Mouse (Mus musculus) liver, adult 2 months (tissue): ENCODE measurements around the gene Gnai2. TPM values are rescaled to one million over a fixed set of nuclear protein-coding genes. Genes with fewer than 3 reads are reported as not detected.

Experiments
- DNase-seq: peaks from one replicate; pipeline ENCODE4 v3.0.0-alpha.2; 2011; ENCODE audit warnings: low read depth, low spot score; ENCODE audit errors: extremely low read depth
- H3K27ac ChIP-seq: fragments of 200-500 bp; replicated peaks from 2 replicates; pipeline ENCODE4 v1.5.1; 2012; ENCODE audit warnings: low read depth, mild to moderate bottlenecking, control low read depth, inconsistent platforms, low read length; ENCODE audit not compliant: insufficient read depth
- H3K27me3 ChIP-seq: fragments of 200-500 bp; 2 replicates; pipeline ENCODE4 v1.6.1; 2012; ENCODE audit warnings: mild to moderate bottlenecking, moderate library complexity, low read length, inconsistent platforms; ENCODE audit not compliant: control insufficient read depth, insufficient read depth
- H3K36me3 ChIP-seq: fragments of 200-500 bp; 2 replicates; pipeline ENCODE4 v1.6.1; 2012; ENCODE audit warnings: low read length, inconsistent platforms; ENCODE audit not compliant: control insufficient read depth, insufficient read depth
- H3K4me1 ChIP-seq: fragments of 200-500 bp; 2 replicates; pipeline ENCODE4 v1.6.1; 2011; ENCODE audit warnings: low read length; ENCODE audit not compliant: control insufficient read depth, insufficient read depth
- H3K4me3 ChIP-seq: fragments of 200-500 bp; 2 replicates; pipeline ENCODE4 v1.5.1; 2011; ENCODE audit warnings: low read depth, mild to moderate bottlenecking, control low read depth, low read length, moderate library complexity; ENCODE audit not compliant: insufficient read depth
- H3K79me2 ChIP-seq: fragments of 200-500 bp; 2 replicates; pipeline ENCODE4 v1.6.1; 2012; ENCODE audit warnings: inconsistent platforms, mild to moderate bottlenecking, low read length, moderate library complexity; ENCODE audit not compliant: control insufficient read depth, insufficient read depth
- H3K9ac ChIP-seq: fragments of 200-500 bp; 2 replicates; pipeline ENCODE4 v1.6.1; 2012; ENCODE audit warnings: low read depth, mild to moderate bottlenecking, control low read depth, inconsistent platforms, low read length
- CTCF ChIP-seq: fragments of 200-500 bp; IDR thresholded peaks from 2 replicates; pipeline ENCODE4 v1.5.1; 2011; ENCODE audit warnings: low read depth, low read length, control low read depth
- POLR2A ChIP-seq: fragments of 200-500 bp; IDR thresholded peaks from 2 replicates; pipeline ENCODE4 v1.6.1; 2011; ENCODE audit warnings: low read length, control low read depth; ENCODE audit not compliant: insufficient read depth; ENCODE audit errors: extremely low read depth
- WGBS: fragments of 180-500 bp; shearing (Covaris S2); methylation state at CpG from one replicate; pipeline ENCODE4 v1.1.7; 2018; 5-methylcytosine and 5-hydroxymethylcytosine counted together
- polyA plus RNA-seq: library from polyadenylated mRNA; depleted of rRNA; stranded (reverse); fragments of >200 nt; gene quantifications from 2 replicates; pipeline ENCODE4 v1.2.3, GENCODE M21; 2012
- total RNA-seq: library from RNA; depleted of rRNA; stranded (reverse); fragments of >200 nt; gene quantifications from 2 replicates; pipeline ENCODE4 v1.2.3, GENCODE M21; 2014

The Gnai2 gene
- total and polyA plus RNA-seq, 2 experiments = 31.6 to 122 TPM

DNA sequence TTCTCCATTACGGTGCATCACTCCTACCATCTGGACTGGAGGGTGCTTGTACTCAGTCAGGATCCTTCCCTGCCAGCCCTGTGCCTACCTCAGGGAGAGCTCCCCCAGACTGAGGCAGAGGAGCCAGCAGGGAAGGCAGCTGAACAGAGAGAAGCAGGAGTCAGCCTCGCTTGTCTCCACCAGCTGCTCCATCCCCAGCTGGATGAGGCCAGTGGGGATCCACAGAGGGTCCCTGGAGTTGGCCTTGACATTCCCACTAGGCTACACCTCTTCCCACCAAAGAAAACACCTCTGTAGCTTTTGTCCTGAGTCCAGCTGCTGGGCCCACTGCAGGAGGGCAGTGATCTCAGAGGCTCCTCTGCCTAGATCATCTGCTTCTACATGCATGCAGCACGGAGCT lies 10.2 kb downstream of the Gnai2 start:
- peaks cover 13% of the 10 kb centered on the region for H3K4me1 ChIP-seq

DNA sequence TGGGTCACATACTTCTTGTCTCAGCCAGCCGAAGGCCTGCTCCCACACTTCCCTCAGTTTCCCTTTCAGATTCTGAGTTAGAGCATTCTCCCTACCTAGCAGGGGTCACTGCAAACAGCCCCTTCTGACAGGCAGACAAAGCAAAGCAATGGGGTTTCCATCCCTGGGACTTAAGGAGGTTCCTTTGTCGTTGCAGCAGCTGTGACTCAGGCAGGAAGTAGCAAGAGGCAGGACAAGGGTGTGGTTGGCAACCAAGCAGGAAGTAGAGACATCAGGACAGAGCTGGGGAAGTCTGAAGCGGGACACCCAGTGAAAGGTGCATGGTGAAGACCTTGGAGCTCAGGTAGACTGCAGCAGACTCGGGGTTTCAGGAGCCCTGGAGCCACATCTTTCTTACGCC lies 10.6 kb downstream of the Gnai2 start:
- H3K27me3 ChIP-seq = no peaks in the 10 kb centered on the region
- 0 out of 2 replicates have a peak overlapping the region, but pooled peaks have one; percentile 9 for H3K9ac ChIP-seq
- H3K36me3 ChIP-seq = no peaks in the 10 kb centered on the region
- no peak overlapping the region for H3K4me3 ChIP-seq
- DNase-seq = no peak
- TF ChIP-seq POLR2A (no peak), CTCF (no peak)
- H3K4me1 ChIP-seq = peaks cover 16% of the 10 kb centered on the region
- WGBS = 75% methylated on average over 5 of the region's 5 CpGs
- H3K79me2 ChIP-seq = peaks cover 49% of the 10 kb centered on the region
- peak overlapping the region; percentile 44 for H3K27ac ChIP-seq

More for the DNA sequence above, 10.2 kb downstream of the Gnai2 start:
- DNase-seq = no peak
- H3K79me2 ChIP-seq = peaks cover 53% of the 10 kb centered on the region
- no peaks in the 10 kb centered on the region for H3K36me3 ChIP-seq
- peak overlapping the region; percentile 10; the same call in 1 of the 2 replicates for H3K9ac ChIP-seq
- WGBS = 76% methylated on average over 3 of the region's 3 CpGs
- H3K27me3 ChIP-seq = no peaks in the 10 kb centered on the region
- no peak for TF ChIP-seq POLR2A
- TF ChIP-seq CTCF = no peak
- peak overlapping the region; percentile 40 for H3K27ac ChIP-seq
- H3K4me3 ChIP-seq = no peak overlapping the region

DNA sequence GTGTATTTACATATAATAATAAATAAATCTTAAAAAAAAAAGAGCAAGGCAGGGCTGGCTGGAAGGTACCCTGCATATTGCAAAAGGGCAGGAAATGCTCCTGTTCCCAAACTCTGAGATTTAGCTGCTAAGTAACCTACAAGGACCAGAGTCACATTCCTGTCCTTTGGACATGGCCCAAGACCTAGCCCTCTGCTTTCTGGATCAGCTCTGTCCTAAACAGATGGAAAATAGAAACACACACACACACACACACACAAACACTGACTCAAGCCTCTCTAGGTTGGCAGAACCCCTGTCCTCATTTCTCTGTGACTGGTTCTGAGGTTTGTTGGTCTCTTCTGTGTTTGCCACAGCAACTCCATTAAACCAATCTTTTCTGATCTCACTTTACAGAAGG lies 14.2 kb downstream of the Gnai2 start:
- Histone ChIP-seq H3K27ac (no peak overlapping the region), H3K36me3 (no peaks in the 10 kb centered on the region; the same call in 1 of the 2 replicates), H3K9ac (no peak overlapping the region), H3K4me1 (peaks cover 24% of the 10 kb centered on the region), H3K79me2 (peaks cover 24% of the 10 kb centered on the region), H3K4me3 (no peak overlapping the region), H3K27me3 (no peaks in the 10 kb centered on the region)
- DNase-seq = no peak
- TF ChIP-seq CTCF = no peak
- TF ChIP-seq POLR2A = no peak

DNA sequence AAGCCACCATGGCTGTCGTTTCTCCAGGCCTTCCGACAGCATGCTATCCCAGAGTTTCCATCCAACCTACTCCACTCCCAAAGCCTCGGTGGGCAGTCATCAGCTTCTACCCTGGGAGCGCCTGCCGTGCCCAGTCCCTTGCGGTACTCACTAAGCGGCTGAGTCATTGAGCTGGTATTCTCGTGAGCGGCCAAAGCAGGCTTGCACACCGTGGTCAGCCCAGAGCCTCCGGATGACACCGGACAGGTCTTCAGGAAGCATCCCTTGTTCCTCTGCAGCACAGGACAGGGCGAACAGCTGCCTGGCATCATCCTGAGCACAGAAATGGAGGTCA lies 15.7 kb downstream of the Gnai2 start:
- no peak for DNase-seq
- H3K27ac ChIP-seq = peak overlapping the region; percentile 55
- H3K27me3 ChIP-seq = no peaks in the 10 kb centered on the region
- H3K4me3 ChIP-seq = no peak overlapping the region
- 56% methylated on average over 13 of the region's 13 CpGs for WGBS
- no peak for TF ChIP-seq CTCF
- no peak for TF ChIP-seq POLR2A
- no peak overlapping the region for H3K9ac ChIP-seq
- peaks cover 21% of the 10 kb centered on the region for H3K4me1 ChIP-seq
- H3K36me3 ChIP-seq = no peaks in the 10 kb centered on the region; the same call in 1 of the 2 replicates
- peaks cover 11% of the 10 kb centered on the region; the same call in 1 of the 2 replicates for H3K79me2 ChIP-seq

DNA sequence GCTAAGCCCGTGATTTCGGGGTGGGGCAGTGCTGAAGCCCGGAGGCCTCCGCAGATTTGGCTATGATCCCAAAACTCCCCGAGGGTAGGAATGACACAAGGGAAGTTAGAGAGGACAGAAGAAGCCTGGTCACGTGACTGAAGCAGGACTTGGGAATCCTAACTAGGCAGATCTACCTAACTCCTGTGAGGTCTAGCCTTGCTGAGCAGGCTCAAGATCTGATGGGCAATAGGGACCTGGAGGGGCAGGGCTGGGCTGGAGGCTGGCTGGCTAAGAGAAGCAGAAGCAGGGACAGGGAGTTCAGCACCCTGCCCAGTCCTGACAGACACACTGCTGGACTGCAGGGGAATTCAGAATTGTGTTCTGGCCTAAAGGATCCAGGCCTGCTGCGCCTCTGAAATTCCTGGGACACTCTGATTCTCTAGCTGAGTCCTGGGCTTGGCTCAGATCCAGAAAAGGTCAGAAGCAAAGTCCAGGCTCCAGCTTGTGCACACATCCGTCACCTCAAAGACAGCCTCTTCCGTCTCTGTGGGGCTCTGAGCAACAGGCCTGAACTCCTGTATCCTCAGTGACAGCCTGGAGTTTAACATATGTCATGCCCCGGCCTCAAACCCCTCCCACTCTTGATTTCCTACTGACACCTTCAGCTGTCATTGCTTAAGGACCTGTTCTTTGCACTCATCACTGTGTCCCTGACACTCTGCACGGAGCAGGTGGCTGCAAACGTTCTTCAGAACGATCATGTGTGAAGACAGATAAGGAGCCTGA lies 16.2 kb downstream of the Gnai2 start:
- Histone ChIP-seq H3K9ac (peak overlapping the region; percentile 56), H3K4me1 (peaks cover 17% of the 10 kb centered on the region), H3K79me2 (peaks cover 7% of the 10 kb centered on the region; the same call in 1 of the 2 replicates), H3K27ac (peak overlapping the region; percentile 83), H3K27me3 (no peaks in the 10 kb centered on the region), H3K4me3 (no peak overlapping the region), H3K36me3 (no peaks in the 10 kb centered on the region; the same call in 1 of the 2 replicates)
- 10% methylated on average over 13 of the region's 13 CpGs for WGBS
- DNase-seq = peak; percentile 86
- TF ChIP-seq POLR2A (no peak), CTCF (no peak)

DNA sequence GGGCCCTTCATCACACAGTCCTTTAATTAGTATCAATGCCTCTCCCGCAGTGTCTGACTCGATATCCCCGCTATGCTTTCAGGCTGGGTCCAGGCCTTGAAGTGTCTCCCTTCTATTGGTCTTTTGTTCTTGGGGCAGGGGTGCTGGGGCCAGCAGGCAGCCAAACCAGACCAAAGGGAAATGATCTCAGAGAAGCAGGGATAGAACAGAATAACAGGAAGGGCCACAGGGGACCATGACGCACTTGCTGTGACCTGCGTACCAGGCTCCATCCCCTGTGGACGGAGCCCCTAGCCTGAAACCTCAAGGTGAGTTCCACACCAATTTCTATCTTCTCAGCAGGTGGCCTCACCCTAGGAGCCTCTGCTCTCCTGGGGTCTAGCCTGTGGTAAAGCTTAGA lies 17.1 kb downstream of the Gnai2 start:
- no peak for TF ChIP-seq POLR2A
- TF ChIP-seq CTCF = no peak
- Histone ChIP-seq H3K79me2 (no peaks in the 10 kb centered on the region), H3K4me3 (no peak overlapping the region), H3K9ac (no peak overlapping the region), H3K4me1 (peaks cover 17% of the 10 kb centered on the region), H3K36me3 (no peaks in the 10 kb centered on the region; the same call in 1 of the 2 replicates), H3K27ac (peak overlapping the region; percentile 83), H3K27me3 (no peaks in the 10 kb centered on the region)
- WGBS = 78% methylated on average over 6 of the region's 6 CpGs
- no peak for DNase-seq
